Mouse (Mus musculus) midbrain, embryonic 13.5 days (tissue): ENCODE measurements around the gene Gm14406. TPM values are rescaled to one million over a fixed set of nuclear protein-coding genes. Genes with fewer than 3 reads are reported as not detected.

Source experiments
- polyA plus RNA-seq: library from polyadenylated mRNA; unstranded; fragments of >200 nt; fragmentation: Nextera tagmentation; extraction: Ambion mirVana; gene quantifications from 2 replicates; pipeline ENCODE4 v1.2.1, GENCODE M21; 2015

Gm14406 gene
- polyA plus RNA-seq, 1 experiment from 2014 or later = not detected

Other genes with a start within 250 kb of the Gm14406 start
- 6.3 and 7.3 TPM in 2 replicates for gene Gm14418, start 179.9 kb downstream of the Gm14406 start, polyA plus RNA-seq
- gene Zfp970, start 113.5 kb downstream of the Gm14406 start, polyA plus RNA-seq = 7.1 and 7.5 TPM in 2 replicates
- 2.4 and 3.6 TPM in 2 replicates for gene Gm14403, start 80.0 kb downstream of the Gm14406 start, polyA plus RNA-seq
- 7.9 and 8.4 TPM in 2 replicates for gene Gm14322, start 181.1 kb upstream of the Gm14406 start, polyA plus RNA-seq